Mouse (Mus musculus) erythroblast, embryonic 14.5 days (primary cell): ENCODE data around the gene 1700020L24Rik. TPM values are rescaled to one million over a fixed set of nuclear protein-coding genes. Genes with fewer than 3 reads are reported as not detected.

Experiments used
- H3K27me3 ChIP-seq: 2 replicates; pipeline ENCODE4 v1.6.1; 2012; ENCODE audit warnings: inconsistent platforms; ENCODE audit not compliant: control insufficient read depth
- H3K36me3 ChIP-seq: 2 replicates; pipeline ENCODE4 v1.6.1; 2012; ENCODE audit warnings: mild to moderate bottlenecking, inconsistent platforms; ENCODE audit not compliant: control insufficient read depth
- H3K4me1 ChIP-seq: 2 replicates; pipeline ENCODE4 v1.6.1; 2012; ENCODE audit warnings: inconsistent platforms; ENCODE audit not compliant: control insufficient read depth
- H3K4me3 ChIP-seq: replicated peaks from 2 replicates; pipeline ENCODE3; 2012; ENCODE audit warnings: moderate library complexity, mild to moderate bottlenecking, inconsistent platforms
- H3K9me3 ChIP-seq: 2 replicates; pipeline ENCODE4 v1.6.1; 2012; ENCODE audit warnings: low read length, inconsistent platforms, mixed read lengths; ENCODE audit not compliant: control insufficient read depth
- GATA1 ChIP-seq: IDR thresholded peaks from 2 replicates; pipeline ENCODE4 v1.6.1; 2012; ENCODE audit warnings: low read length, inconsistent platforms, mixed read lengths
- TAL1 ChIP-seq: IDR thresholded peaks from 3 replicates; pipeline ENCODE4 v1.6.1; 2012; ENCODE audit warnings: low read length, inconsistent platforms, mixed read lengths
- polyA plus RNA-seq: library from polyadenylated mRNA; stranded (reverse); fragments of >175 nt; gene quantifications from 2 replicates; pipeline ENCODE4 v1.2.3, GENCODE M21; 2012

The 1700020L24Rik gene
- polyA plus RNA-seq, 1 experiment: not detected

- TF ChIP-seq TAL1 (no peak), GATA1 (no peak)
- no peaks in the 10 kb centered on the region for H3K9me3 ChIP-seq
- no peaks in the 10 kb centered on the region for H3K36me3 ChIP-seq
- peaks cover 45% of the 10 kb centered on the region for H3K27me3 ChIP-seq
- H3K4me3 ChIP-seq: no peak overlapping the region
- H3K4me1 ChIP-seq: no peaks in the 10 kb centered on the region
Measured at GRCm38 (mm10) chr11:83432533-83432932, 4.9 kb upstream of the 1700020L24Rik start.

- no peaks in the 10 kb centered on the region for H3K9me3 ChIP-seq
- TF ChIP-seq TAL1 (no peak), GATA1 (no peak)
- H3K4me3 ChIP-seq: no peak overlapping the region
- H3K27me3 ChIP-seq: peaks cover 66% of the 10 kb centered on the region
- H3K4me1 ChIP-seq: peaks cover 11% of the 10 kb centered on the region
- no peaks in the 10 kb centered on the region for H3K36me3 ChIP-seq
Measured at GRCm38 (mm10) chr11:83439426-83440060, 2.1 kb downstream of the 1700020L24Rik start.

GRCm38 (mm10) chr11:83440081-83441064 is 2.9 kb downstream of the 1700020L24Rik start:
- TF ChIP-seq GATA1 (no peak), TAL1 (no peak)
- H3K4me3 ChIP-seq: peak overlapping the region; percentile 71
- peaks cover 11% of the 10 kb centered on the region for H3K4me1 ChIP-seq
- H3K36me3 ChIP-seq: no peaks in the 10 kb centered on the region
- peaks cover 67% of the 10 kb centered on the region for H3K27me3 ChIP-seq
- no peaks in the 10 kb centered on the region for H3K9me3 ChIP-seq

GRCm38 (mm10) chr11:83441235-83441634 is 3.8 kb downstream of the 1700020L24Rik start:
- TF ChIP-seq TAL1 (no peak), GATA1 (no peak)
- no peaks in the 10 kb centered on the region for H3K9me3 ChIP-seq
- H3K27me3 ChIP-seq: peaks cover 69% of the 10 kb centered on the region
- peaks cover 11% of the 10 kb centered on the region for H3K4me1 ChIP-seq
- no peak overlapping the region for H3K4me3 ChIP-seq
- H3K36me3 ChIP-seq: no peaks in the 10 kb centered on the region

GRCm38 (mm10) chr11:83442596-83443267 is 5.3 kb downstream of the 1700020L24Rik start:
- H3K4me1 ChIP-seq: peaks cover 13% of the 10 kb centered on the region
- TF ChIP-seq TAL1: no peak
- TF ChIP-seq GATA1: no peak
- no peaks in the 10 kb centered on the region for H3K9me3 ChIP-seq
- H3K27me3 ChIP-seq: peaks cover 79% of the 10 kb centered on the region
- H3K36me3 ChIP-seq: no peaks in the 10 kb centered on the region
- H3K4me3 ChIP-seq: no peak overlapping the region

GRCm38 (mm10) chr11:83443824-83444223 is 6.3 kb downstream of the 1700020L24Rik start:
- Histone ChIP-seq H3K4me1 (peaks cover 15% of the 10 kb centered on the region), H3K4me3 (no peak overlapping the region), H3K36me3 (no peaks in the 10 kb centered on the region), H3K9me3 (no peaks in the 10 kb centered on the region), H3K27me3 (peaks cover 79% of the 10 kb centered on the region)
- TF ChIP-seq TAL1: no peak
- no peak for TF ChIP-seq GATA1

GRCm38 (mm10) chr11:83445001-83445400 is 7.5 kb downstream of the 1700020L24Rik start:
- H3K4me1 ChIP-seq: peaks cover 15% of the 10 kb centered on the region
- H3K4me3 ChIP-seq: no peak overlapping the region
- peaks cover 78% of the 10 kb centered on the region for H3K27me3 ChIP-seq
- no peaks in the 10 kb centered on the region for H3K9me3 ChIP-seq
- H3K36me3 ChIP-seq: no peaks in the 10 kb centered on the region
- TF ChIP-seq GATA1 (no peak), TAL1 (no peak)

GRCm38 (mm10) chr11:83447612-83448011 is 10.1 kb downstream of the 1700020L24Rik start:
- Histone ChIP-seq H3K27me3 (peaks cover 57% of the 10 kb centered on the region), H3K9me3 (no peaks in the 10 kb centered on the region), H3K4me1 (peaks cover 5% of the 10 kb centered on the region), H3K4me3 (no peak overlapping the region), H3K36me3 (no peaks in the 10 kb centered on the region)
- no peak for TF ChIP-seq TAL1
- TF ChIP-seq GATA1: no peak

- no peak overlapping the region for H3K4me3 ChIP-seq
- no peak for TF ChIP-seq GATA1
- no peak for TF ChIP-seq TAL1
- no peaks in the 10 kb centered on the region for H3K9me3 ChIP-seq
- peaks cover 51% of the 10 kb centered on the region for H3K27me3 ChIP-seq
- no peaks in the 10 kb centered on the region for H3K36me3 ChIP-seq
- H3K4me1 ChIP-seq: peaks cover 4% of the 10 kb centered on the region
Measured at GRCm38 (mm10) chr11:83448021-83448926, 10.8 kb downstream of the 1700020L24Rik start.
